Mouse (Mus musculus): ENCODE measurements around the gene Gm973.

DNA sequence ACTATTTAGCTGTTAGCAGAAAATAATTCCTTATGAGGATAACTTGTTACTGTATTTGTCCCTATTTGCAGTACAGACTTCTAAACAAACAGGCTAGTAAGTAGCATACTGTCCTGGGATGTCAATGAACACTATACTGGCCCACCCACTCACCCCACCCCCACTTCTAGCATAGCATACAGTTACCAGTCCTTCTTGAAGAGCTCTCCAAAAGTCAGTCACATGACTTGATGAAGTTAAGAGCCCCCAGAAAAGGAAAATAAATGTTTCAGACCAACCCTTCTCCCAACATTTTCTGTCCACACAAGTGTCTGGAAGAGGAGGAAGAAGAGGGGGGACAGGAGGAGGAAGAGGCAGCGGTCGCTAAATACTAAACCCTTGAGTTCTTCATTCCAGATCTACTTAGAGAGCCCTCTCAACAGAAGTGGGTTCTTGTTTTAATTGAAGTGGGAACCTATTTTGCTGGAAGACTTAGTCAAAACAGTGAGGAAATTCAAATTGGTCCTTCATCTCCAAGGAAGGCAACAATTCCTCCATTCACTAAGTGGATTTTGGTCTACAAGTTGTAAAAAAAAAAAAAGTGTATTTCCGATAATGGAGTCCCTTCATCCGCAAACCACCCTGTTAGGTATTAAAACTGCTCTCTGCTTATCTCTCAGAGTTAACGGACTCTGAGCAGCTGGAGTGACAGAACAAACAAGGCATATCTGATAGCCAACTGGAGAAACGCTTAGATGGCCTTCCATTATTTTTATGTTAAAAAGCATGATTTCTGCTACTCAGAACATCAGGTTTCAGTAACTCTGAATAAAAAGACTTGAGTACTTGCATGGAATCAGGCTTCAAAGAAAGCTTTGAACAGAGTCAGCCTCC, 18.1 kb upstream of the Gm973 start:
- TF ChIP-seq GATA2 (IDR thresholded peaks at IDR 0.05; ENCODE audit: borderline replicate concordance, low read depth, low read length), result no peak
- no peak for TF ChIP-seq CTCF (IDR thresholded peaks at IDR 0.05; ENCODE audit: low read depth, low read length)
- TF ChIP-seq POLR2AphosphoS5 (IDR thresholded peaks at IDR 0.05; ENCODE audit: insufficient replicate concordance, low read depth, low read length), result no peak

Data from G1E (cell line).